Mouse (Mus musculus) G1E (cell line): ENCODE results near the gene Six3. TPM values are rescaled to one million over a fixed set of nuclear protein-coding genes. Genes with fewer than 3 reads are reported as not detected.

Experiments
- ATAC-seq: 2 replicates; pipeline ENCODE4 v1.8.0; 2016; ENCODE audit warnings: mild to moderate bottlenecking; ENCODE audit not compliant: insufficient number of reproducible peaks, poor library complexity, low FRiP score, severe bottlenecking; ENCODE audit errors: extremely low read depth
- DNase-seq: peaks from one replicate; pipeline ENCODE4 v3.0.0; 2012; ENCODE audit warnings: low spot score
- H3K27me3 ChIP-seq: 2 replicates; pipeline ENCODE4 v1.6.1; 2012; ENCODE audit warnings: mild to moderate bottlenecking, low read length, inconsistent platforms; ENCODE audit not compliant: insufficient read depth
- H3K36me3 ChIP-seq: replicated peaks from 2 replicates; pipeline ENCODE3; 2012; ENCODE audit warnings: mild to moderate bottlenecking, inconsistent platforms
- H3K4me1 ChIP-seq: 2 replicates; pipeline ENCODE4 v1.6.1; 2012; ENCODE audit warnings: low read depth, low read length, inconsistent platforms, mixed read lengths; ENCODE audit not compliant: insufficient read depth
- H3K4me3 ChIP-seq: 2 replicates; pipeline ENCODE4 v1.5.1; 2012; ENCODE audit warnings: low read depth, mild to moderate bottlenecking, inconsistent platforms, low read length, moderate library complexity, mixed read lengths
- H3K9me3 ChIP-seq: replicated peaks from 2 replicates; pipeline ENCODE4 v1.6.1; 2012; ENCODE audit warnings: inconsistent platforms
- CTCF ChIP-seq: IDR thresholded peaks from 2 replicates; pipeline ENCODE4 v1.5.1; 2012; ENCODE audit warnings: low read depth, low read length, inconsistent platforms, mixed read lengths
- GATA1 ChIP-seq: IDR thresholded peaks from 2 replicates; pipeline ENCODE4 v1.6.1; 2012; ENCODE audit warnings: borderline replicate concordance, low read length, inconsistent platforms, mixed read lengths
- GATA2 ChIP-seq: IDR thresholded peaks from 2 replicates; pipeline ENCODE4 v1.6.1; 2012; ENCODE audit warnings: low read depth, low read length, inconsistent platforms, borderline replicate concordance
- POLR2AphosphoS5 ChIP-seq: IDR thresholded peaks from 2 replicates; pipeline ENCODE4 v1.6.1; 2012; ENCODE audit warnings: low read depth, low read length, inconsistent platforms; ENCODE audit not compliant: insufficient replicate concordance
- TAL1 ChIP-seq: conservative IDR thresholded peaks from 2 replicates; pipeline ENCODE4 v1.6.1; 2012; ENCODE audit warnings: low read depth, low read length, inconsistent platforms, mixed read lengths
- polyA plus RNA-seq: library from polyadenylated mRNA; stranded (reverse); fragments of >175 nt; gene quantifications from 2 replicates; pipeline ENCODE4 v1.2.3, GENCODE M21; 2012
- total RNA-seq, 2 experiments: library from RNA; stranded (forward) in 1 of 2; stranded (reverse) in 1 of 2; fragments of 200-1000 nt in 1 of 2; fragments of >200 nt in 1 of 2; fragmentation: Nextera tagmentation in 1 of 2; gene quantifications; 2 replicates each; pipeline ENCODE4 v1.2.3; 2014 to 2017

Six3 gene
- total and polyA plus RNA-seq, 3 experiments, result 0.05 TPM; not detected in 2

DNA sequence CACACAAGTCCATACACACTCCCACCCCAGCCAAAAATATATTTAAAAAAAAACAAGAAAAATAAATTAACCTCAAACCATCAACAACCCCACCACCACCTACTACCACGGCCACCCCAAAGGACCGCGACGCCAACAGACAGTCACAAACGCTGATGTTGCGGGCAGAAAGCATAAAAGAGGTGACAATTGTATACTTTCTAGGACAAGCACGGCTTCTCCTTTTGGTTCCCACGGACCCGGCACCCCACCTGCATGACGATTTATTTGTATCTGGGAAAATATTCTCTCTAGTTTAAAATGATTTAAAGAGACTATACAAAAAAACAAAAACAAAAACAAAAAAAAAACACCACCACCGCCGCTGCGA lies 10.6 kb downstream of the Six3 start:
- TF ChIP-seq POLR2AphosphoS5 (no peak), GATA1 (no peak), CTCF (no peak), TAL1 (no peak), GATA2 (no peak)
- no peaks in the 10 kb centered on the region for H3K36me3 ChIP-seq
- no peaks in the 10 kb centered on the region for H3K4me1 ChIP-seq
- peaks cover 10% of the 10 kb centered on the region for H3K9me3 ChIP-seq
- DNase-seq, result no peak
- no peak overlapping the region for H3K4me3 ChIP-seq
- no peak for ATAC-seq
- H3K27me3 ChIP-seq, result peaks cover 65% of the 10 kb centered on the region

DNA sequence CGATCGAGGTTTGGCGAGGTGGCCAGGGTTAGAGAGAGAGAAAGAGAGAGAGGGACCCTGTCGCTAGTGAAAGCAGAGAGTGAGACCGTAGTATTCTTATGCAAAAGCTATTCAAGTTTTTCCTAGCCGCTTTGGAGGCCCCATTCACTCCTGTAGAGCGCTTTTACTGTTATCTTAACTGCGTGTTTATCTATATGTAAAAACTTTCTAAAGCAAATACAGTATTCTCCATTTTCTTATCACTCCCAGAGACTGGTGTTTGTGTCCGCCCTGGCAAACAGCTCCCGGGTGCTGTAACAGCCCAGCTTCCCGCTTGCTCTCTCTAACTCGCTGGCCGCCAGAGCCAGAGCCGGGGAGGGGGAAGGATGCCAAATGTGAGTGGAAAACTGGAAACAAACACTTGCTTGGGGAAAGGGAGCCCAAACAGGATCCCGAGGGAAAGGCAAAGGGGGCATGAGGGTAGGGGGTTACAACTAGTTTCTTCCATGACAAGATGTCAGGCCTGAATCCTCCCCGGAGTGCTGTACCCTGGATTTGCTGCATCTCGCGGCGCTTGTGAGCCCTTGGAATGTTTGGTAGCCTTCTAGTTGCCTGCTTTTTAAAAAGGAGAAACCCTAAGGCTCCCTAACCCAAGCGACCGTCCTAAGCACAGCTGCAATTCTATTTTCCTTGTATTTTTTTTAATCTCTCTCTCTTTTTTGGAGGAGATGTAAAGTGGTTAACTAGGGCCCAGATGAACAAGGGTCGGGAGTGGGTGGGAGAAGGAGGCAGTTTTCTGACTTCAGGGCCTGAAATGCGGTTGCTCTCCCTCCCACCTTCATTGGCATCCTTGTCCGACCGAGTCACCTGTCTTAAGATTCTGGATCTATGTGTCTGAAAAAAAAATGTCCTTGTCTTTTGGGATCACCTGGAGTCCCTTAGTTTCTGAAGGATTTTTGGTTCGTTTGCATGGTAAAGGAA lies 11.9 kb downstream of the Six3 start:
- H3K27me3 ChIP-seq, result peaks cover 65% of the 10 kb centered on the region
- peaks cover 10% of the 10 kb centered on the region for H3K9me3 ChIP-seq
- no peak for DNase-seq
- no peak overlapping the region for H3K4me3 ChIP-seq
- TF ChIP-seq GATA1, result no peak
- TF ChIP-seq TAL1, result no peak
- no peak for TF ChIP-seq GATA2
- TF ChIP-seq POLR2AphosphoS5, result no peak
- TF ChIP-seq CTCF, result no peak
- no peaks in the 10 kb centered on the region for H3K4me1 ChIP-seq
- no peak for ATAC-seq
- H3K36me3 ChIP-seq, result no peaks in the 10 kb centered on the region

DNA sequence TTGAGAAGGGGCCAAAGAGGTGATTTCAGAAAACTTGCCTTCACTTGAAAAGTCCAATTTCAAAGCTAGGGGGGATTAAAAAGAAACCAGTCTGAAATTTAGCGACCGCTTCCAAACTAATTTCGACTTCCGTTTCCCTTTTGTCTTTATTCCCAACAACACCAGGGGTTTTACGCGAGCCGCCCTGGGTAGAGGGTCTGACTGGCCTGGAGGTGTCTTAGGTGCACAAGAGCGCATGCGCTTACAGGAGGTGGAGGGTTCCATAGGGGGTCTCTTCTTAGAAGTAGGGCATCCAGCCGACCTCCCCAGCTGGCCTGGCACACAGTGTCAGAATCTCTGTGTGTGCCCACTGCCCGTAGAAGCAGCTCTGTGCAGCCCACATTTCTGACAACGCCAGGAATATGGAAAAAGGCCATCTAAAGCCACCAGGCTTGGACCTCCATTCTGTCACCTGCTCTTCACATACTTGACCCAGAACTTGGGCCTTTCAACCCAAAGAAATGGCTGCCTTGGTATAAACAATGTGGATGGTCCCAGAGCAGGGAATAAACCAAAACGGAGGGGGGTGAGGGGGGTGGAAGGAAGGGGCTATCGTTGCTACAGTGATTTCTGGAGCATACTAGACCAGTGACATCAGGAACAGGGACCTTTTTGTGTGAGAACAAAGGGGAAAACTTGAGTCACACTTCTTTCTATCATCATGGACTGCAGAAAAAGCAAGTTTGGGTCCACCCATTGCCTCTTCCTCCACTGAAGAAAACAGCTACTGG lies 12.9 kb downstream of the Six3 start:
- no peak for ATAC-seq
- TF ChIP-seq GATA2, result no peak
- no peak for TF ChIP-seq TAL1
- no peak for TF ChIP-seq CTCF
- no peak for TF ChIP-seq POLR2AphosphoS5
- Histone ChIP-seq H3K4me1 (no peaks in the 10 kb centered on the region), H3K9me3 (peaks cover 10% of the 10 kb centered on the region), H3K36me3 (no peaks in the 10 kb centered on the region), H3K27me3 (peaks cover 65% of the 10 kb centered on the region), H3K4me3 (no peak overlapping the region)
- DNase-seq, result no peak

DNA sequence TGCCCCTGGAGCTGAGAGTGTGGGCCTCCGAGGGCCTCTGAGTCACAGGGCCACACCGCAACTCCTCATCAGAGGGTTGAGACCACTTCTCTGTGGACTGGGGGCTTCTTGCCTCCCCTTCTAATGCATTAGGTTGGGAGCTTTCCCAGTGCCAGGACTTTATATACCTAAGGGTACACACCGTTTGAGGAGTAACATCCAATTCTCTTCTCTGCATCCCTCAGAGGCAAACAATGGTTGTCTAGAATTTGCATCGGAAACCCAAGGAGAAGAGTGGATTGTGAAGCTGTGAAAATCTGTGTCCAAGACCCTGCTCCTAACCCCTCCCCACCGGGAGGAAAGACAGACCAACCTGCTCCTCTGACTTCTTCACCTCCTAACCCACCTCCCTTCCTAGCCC lies 14.3 kb downstream of the Six3 start:
- Histone ChIP-seq H3K4me1 (no peaks in the 10 kb centered on the region; the same call in 1 of the 2 replicates), H3K36me3 (no peaks in the 10 kb centered on the region), H3K9me3 (peaks cover 4% of the 10 kb centered on the region; the same call in 1 of the 2 replicates), H3K4me3 (no peak overlapping the region), H3K27me3 (peaks cover 54% of the 10 kb centered on the region)
- DNase-seq (no peak), ATAC-seq (no peak)
- no peak for TF ChIP-seq POLR2AphosphoS5
- TF ChIP-seq GATA2, result no peak
- no peak for TF ChIP-seq GATA1
- no peak for TF ChIP-seq CTCF
- no peak for TF ChIP-seq TAL1

DNA sequence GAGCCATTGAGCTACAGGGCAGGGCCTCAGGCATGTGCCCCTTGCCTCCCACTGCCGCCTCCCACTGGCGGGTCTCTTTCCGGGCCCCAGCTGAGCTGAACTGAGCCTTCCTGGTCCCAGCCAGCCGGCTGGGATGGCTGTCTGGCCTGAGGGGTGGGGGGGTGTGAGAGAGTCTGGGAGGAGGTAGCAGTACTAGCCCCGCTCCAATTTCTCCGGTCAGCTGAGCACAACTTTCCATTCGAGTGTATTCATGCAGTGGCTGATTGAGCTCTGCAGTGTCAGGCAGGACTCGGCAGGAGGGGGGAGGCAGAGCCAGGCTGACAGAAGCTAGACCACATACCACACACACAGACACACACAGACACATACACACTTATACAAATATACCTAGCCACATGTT lies 15.4 kb downstream of the Six3 start:
- Histone ChIP-seq H3K36me3 (no peaks in the 10 kb centered on the region), H3K27me3 (peaks cover 44% of the 10 kb centered on the region), H3K4me1 (no peaks in the 10 kb centered on the region; the same call in 1 of the 2 replicates), H3K9me3 (no peaks in the 10 kb centered on the region), H3K4me3 (no peak overlapping the region)
- ATAC-seq, result no peak
- DNase-seq, result no peak
- no peak for TF ChIP-seq GATA2
- TF ChIP-seq POLR2AphosphoS5, result no peak
- no peak for TF ChIP-seq GATA1
- TF ChIP-seq TAL1, result no peak
- no peak for TF ChIP-seq CTCF

DNA sequence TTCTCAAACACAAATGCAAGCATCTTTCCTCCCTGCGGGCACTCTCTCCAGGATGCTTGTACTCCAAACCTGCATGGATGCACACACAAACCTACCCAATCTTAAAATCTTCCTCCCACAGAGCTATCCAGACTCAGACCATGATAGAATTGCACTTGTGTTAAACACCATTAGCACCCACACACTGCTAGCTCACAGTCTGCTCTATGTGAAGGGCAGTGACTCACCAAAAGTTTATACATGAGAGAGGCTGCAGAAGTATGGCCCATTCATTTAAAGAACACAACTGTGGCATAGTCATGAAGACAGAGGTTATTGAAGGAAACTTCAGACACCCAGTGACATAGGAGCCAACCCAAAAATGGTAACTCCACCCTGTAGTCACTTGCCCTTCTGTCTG lies 16.0 kb downstream of the Six3 start:
- Histone ChIP-seq H3K27me3 (peaks cover 41% of the 10 kb centered on the region), H3K4me3 (no peak overlapping the region), H3K4me1 (no peaks in the 10 kb centered on the region; the same call in 1 of the 2 replicates), H3K36me3 (no peaks in the 10 kb centered on the region), H3K9me3 (no peaks in the 10 kb centered on the region)
- no peak for ATAC-seq
- TF ChIP-seq CTCF (no peak), GATA2 (no peak), POLR2AphosphoS5 (no peak), GATA1 (no peak)
- no peak for DNase-seq
